Mouse (Mus musculus): ENCODE measurements around the gene Gm10647. TPM values are rescaled to one million over a fixed set of nuclear protein-coding genes. Genes with fewer than 3 reads are reported as not detected.

Gm10647 gene
- total RNA-seq (2012; rRNA removed) (not detected in 2 replicates), polyA plus RNA-seq (2012; ENCODE audit: insufficient read depth in 1 of 2, insufficient read length in 2 of 2, low read depth in 1 of 2, low replicate concordance in 2 of 2, missing spikeins in 1 of 2) (not detected)

DNA sequence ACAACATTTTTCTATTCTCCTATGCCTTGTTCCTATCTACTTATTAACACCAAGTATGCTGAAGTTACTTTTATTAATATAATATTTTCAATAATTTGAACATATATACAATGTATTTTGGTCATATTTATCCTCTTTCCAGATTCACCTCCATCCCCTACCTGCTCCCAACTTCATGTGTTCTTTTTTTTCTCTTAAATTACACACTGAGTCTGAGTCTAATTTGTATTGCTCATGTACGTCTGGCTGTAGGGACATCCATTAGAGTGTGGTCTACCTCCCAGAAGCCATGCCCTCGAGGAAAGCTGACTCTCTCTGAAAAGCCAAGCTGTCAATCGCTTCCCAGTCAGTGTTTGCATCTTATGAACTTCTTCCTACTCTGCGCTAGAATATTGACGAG is at the start of gene Gm10647:
Gene Gm10647, plus strand, starts transcription at position 301 of the 400 bp plus-strand sequence.
- Histone ChIP-seq H3K4me1 (ENCODE audit: control insufficient read depth in 1 of 2, insufficient read depth in 2 of 2, low read length in 2 of 2) (peaks cover 0 to 5% of the 10 kb centered on the region in 2 experiments; a peak in 1 of 4 replicates), H3K9ac (ENCODE audit: control insufficient read depth, low read depth, low read length, poor library complexity, severe bottlenecking) (no peak within 1 kb of the TSS; the same call in 1 of the 2 replicates), H3K79me2 (ENCODE audit: control insufficient read depth, insufficient read depth, low read length, poor library complexity) (no peaks in the 10 kb centered on the region; the same call in 1 of the 2 replicates), H3K27me3 (ENCODE audit: control insufficient read depth in 1 of 2, insufficient read depth in 2 of 2, low read length in 2 of 2) (peaks cover 8 to 26% of the 10 kb centered on the region in 2 experiments), H3K36me3 (ENCODE audit: control insufficient read depth in 1 of 2, insufficient read depth in 2 of 2, low read length in 2 of 2) (peaks cover 0 to 8% of the 10 kb centered on the region in 2 experiments; a peak in 2 of 4 replicates), H3K27ac (ENCODE audit: control insufficient read depth, low read depth, low read length) (no peak within 1 kb of the TSS), H3K9me3 (replicated peaks; ENCODE audit: insufficient read depth, low read length) (no peaks in the 10 kb centered on the region), H3K4me3 (ENCODE audit: control insufficient read depth in 1 of 2, insufficient read depth in 1 of 2, low read depth in 2 of 2, low read length in 2 of 2) (peak within 1 kb of the TSS; percentile 46 to 88)
- no peak for DNase-seq (ENCODE audit: low read depth, low spot score)
- no peak for TF ChIP-seq JUND (IDR thresholded peaks at IDR 0.05; ENCODE audit: low read depth, low read length)
- TF ChIP-seq ETS1 (IDR thresholded peaks at IDR 0.05; ENCODE audit: low read depth, low read length): no peak
- TF ChIP-seq TBP (IDR thresholded peaks at IDR 0.05; ENCODE audit: low read depth, low read length): no peak
- no peak for TF ChIP-seq NELFE (IDR thresholded peaks at IDR 0.05; ENCODE audit: low read depth, low read length)
- TF ChIP-seq MAFK (IDR thresholded peaks at IDR 0.05; ENCODE audit: borderline replicate concordance, low read depth, low read length): no peak
- TF ChIP-seq ZKSCAN1 (IDR thresholded peaks at IDR 0.05; ENCODE audit: low read depth, low read length): no peak
- TF ChIP-seq EP300 (IDR thresholded peaks at IDR 0.05; ENCODE audit: low read depth in 1 of 2, low read length in 2 of 2): no peak
- no peak for TF ChIP-seq MXI1 (IDR thresholded peaks at IDR 0.05; ENCODE audit: low read depth, low read length)
- TF ChIP-seq CHD2 (IDR thresholded peaks at IDR 0.05; ENCODE audit: low read length): no peak
- no peak for TF ChIP-seq HCFC1 (IDR thresholded peaks at IDR 0.05; ENCODE audit: low read depth, low read length)
- TF ChIP-seq SMC3 (IDR thresholded peaks at IDR 0.05; ENCODE audit: low read depth, low read length): no peak

- H3K27ac ChIP-seq (ENCODE audit: control insufficient read depth, low read depth, low read length): no peak overlapping the region
- no peaks in the 10 kb centered on the region for H3K79me2 ChIP-seq (ENCODE audit: control insufficient read depth, insufficient read depth, low read length, poor library complexity)
- no peak for DNase-seq (ENCODE audit: low read depth, low spot score)
- H3K9ac ChIP-seq (ENCODE audit: control insufficient read depth, low read depth, low read length, poor library complexity, severe bottlenecking): no peak overlapping the region
- no peaks in the 10 kb centered on the region for H3K36me3 ChIP-seq (ENCODE audit: control insufficient read depth in 1 of 2, insufficient read depth in 2 of 2, low read length in 2 of 2)
- H3K9me3 ChIP-seq (replicated peaks; ENCODE audit: insufficient read depth, low read length): no peaks in the 10 kb centered on the region
- H3K4me3 ChIP-seq (ENCODE audit: control insufficient read depth in 1 of 2, insufficient read depth in 1 of 2, low read depth in 2 of 2, low read length in 2 of 2): no peak overlapping the region
- H3K27me3 ChIP-seq (ENCODE audit: control insufficient read depth in 1 of 2, insufficient read depth in 2 of 2, low read length in 2 of 2): peaks cover 0 to 3% of the 10 kb centered on the region in 2 experiments; a peak in 2 of 4 replicates
- no peaks in the 10 kb centered on the region for H3K4me1 ChIP-seq (ENCODE audit: control insufficient read depth in 1 of 2, insufficient read depth in 2 of 2, low read length in 2 of 2)
- TF ChIP-seq MAFK (IDR thresholded peaks at IDR 0.05; ENCODE audit: borderline replicate concordance, low read depth, low read length) (no peak), NELFE (IDR thresholded peaks at IDR 0.05; ENCODE audit: low read depth, low read length) (no peak), HCFC1 (IDR thresholded peaks at IDR 0.05; ENCODE audit: low read depth, low read length) (no peak), EP300 (IDR thresholded peaks at IDR 0.05; ENCODE audit: low read depth in 1 of 2, low read length in 2 of 2) (no peak), MAX (IDR thresholded peaks at IDR 0.05; ENCODE audit: low read length) (no peak), MAZ (IDR thresholded peaks at IDR 0.05; ENCODE audit: low read depth, low read length) (no peak), CHD1 (IDR thresholded peaks at IDR 0.05; ENCODE audit: low read depth, low read length) (no peak), ZKSCAN1 (IDR thresholded peaks at IDR 0.05; ENCODE audit: low read depth, low read length) (no peak), MYB (IDR thresholded peaks at IDR 0.05; ENCODE audit: low read depth, low read length) (no peak), POLR2A (IDR thresholded peaks at IDR 0.05; ENCODE audit: control insufficient read depth in 1 of 2, insufficient read depth in 1 of 2, low read depth in 1 of 2, low read length in 2 of 2, poor library complexity in 1 of 2) (no peak), NRF1 (IDR thresholded peaks at IDR 0.05; ENCODE audit: insufficient read depth, low read depth, low read length, poor library complexity, severe bottlenecking) (no peak), POLR2AphosphoS2 (IDR thresholded peaks at IDR 0.05; ENCODE audit: low read length) (no peak), BHLHE40 (IDR thresholded peaks at IDR 0.05; ENCODE audit: borderline replicate concordance, low read depth, low read length) (no peak)
Measured at GRCm38 (mm10) chr9:66748390-66748789, 48.4 kb upstream of the Gm10647 start.

Data from MEL (cell line).